Mouse (Mus musculus) ES-Bruce4 (cell line): ENCODE measurements around the gene Erc2. TPM values are rescaled to one million over a fixed set of nuclear protein-coding genes. Genes with fewer than 3 reads are reported as not detected.

Experiments used
- H3K27ac ChIP-seq: 2 replicates; pipeline ENCODE4 v1.5.1; 2012; ENCODE audit warnings: low read length, inconsistent platforms; ENCODE audit not compliant: insufficient read depth
- H3K27me3 ChIP-seq: 2 replicates; pipeline ENCODE4 v1.6.1; 2012; ENCODE audit warnings: mild to moderate bottlenecking, low read length, inconsistent platforms; ENCODE audit not compliant: control insufficient read depth, poor library complexity, insufficient read depth, severe bottlenecking
- H3K36me3 ChIP-seq: 2 replicates; pipeline ENCODE4 v1.6.1; 2012; ENCODE audit warnings: inconsistent platforms, mild to moderate bottlenecking, low read length, moderate library complexity; ENCODE audit not compliant: control insufficient read depth, poor library complexity, insufficient read depth, severe bottlenecking
- H3K4me1 ChIP-seq: one replicate; pipeline ENCODE4 v1.8.1; 2011; ENCODE audit warnings: low read length; ENCODE audit not compliant: control insufficient read depth, insufficient read depth
- H3K4me3 ChIP-seq: 2 replicates; pipeline ENCODE4 v1.5.1; 2011; ENCODE audit warnings: low read depth, mild to moderate bottlenecking, low read length
- H3K9ac ChIP-seq: 2 replicates; pipeline ENCODE4 v1.6.1; 2012; ENCODE audit warnings: low read depth, mild to moderate bottlenecking, inconsistent platforms; ENCODE audit not compliant: poor library complexity, severe bottlenecking
- H3K9me3 ChIP-seq: replicated peaks from 2 replicates; pipeline ENCODE4 v1.6.1; 2012; ENCODE audit warnings: mild to moderate bottlenecking, low read length, inconsistent platforms; ENCODE audit not compliant: control insufficient read depth, poor library complexity, insufficient read depth, severe bottlenecking
- CTCF ChIP-seq: IDR thresholded peaks from one replicate; pipeline ENCODE4 v1.8.1; 2011; ENCODE audit warnings: low read depth, low read length
- EP300 ChIP-seq: IDR thresholded peaks from 2 replicates; pipeline ENCODE4 v1.6.1; 2011; ENCODE audit warnings: low read depth, low read length; ENCODE audit not compliant: insufficient read depth
- POLR2A ChIP-seq: IDR thresholded peaks from one replicate; pipeline ENCODE4 v1.8.1; 2011; ENCODE audit warnings: low read length; ENCODE audit not compliant: insufficient read depth
- polyA plus RNA-seq: library from polyadenylated mRNA; stranded (reverse); fragments of >200 nt; gene quantifications from 2 replicates; pipeline ENCODE4 v1.2.4, GENCODE M21; 2011; ENCODE audit warnings: low read depth; ENCODE audit not compliant: missing spikeins, insufficient read depth, insufficient read length

Erc2 gene
- polyA plus RNA-seq, 1 experiment: 10.0 TPM

DNA sequence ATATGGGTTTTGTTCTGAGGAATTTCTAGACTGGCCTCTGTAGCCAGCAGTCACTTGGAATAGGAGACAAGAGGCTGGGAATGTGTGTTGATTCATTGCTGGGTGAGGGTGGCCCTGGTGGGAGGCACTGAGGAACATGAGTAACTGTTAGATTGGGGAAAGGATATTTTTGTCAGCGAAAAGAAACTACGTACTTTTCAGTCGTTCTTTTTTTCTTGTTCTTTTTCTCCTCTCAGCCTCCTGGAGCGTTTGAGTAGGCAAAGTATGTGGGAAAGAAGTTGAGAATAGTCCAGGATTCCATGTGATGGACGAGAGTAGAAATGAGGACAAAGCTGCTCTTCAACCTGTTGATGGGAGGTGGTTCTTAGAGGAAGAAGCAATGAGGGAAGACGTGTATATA, 230.4 kb downstream of the Erc2 start:
- TF ChIP-seq EP300 (no peak), POLR2A (no peak), CTCF (no peak)
- Histone ChIP-seq H3K9ac (no peak overlapping the region), H3K36me3 (no peaks in the 10 kb centered on the region)

DNA sequence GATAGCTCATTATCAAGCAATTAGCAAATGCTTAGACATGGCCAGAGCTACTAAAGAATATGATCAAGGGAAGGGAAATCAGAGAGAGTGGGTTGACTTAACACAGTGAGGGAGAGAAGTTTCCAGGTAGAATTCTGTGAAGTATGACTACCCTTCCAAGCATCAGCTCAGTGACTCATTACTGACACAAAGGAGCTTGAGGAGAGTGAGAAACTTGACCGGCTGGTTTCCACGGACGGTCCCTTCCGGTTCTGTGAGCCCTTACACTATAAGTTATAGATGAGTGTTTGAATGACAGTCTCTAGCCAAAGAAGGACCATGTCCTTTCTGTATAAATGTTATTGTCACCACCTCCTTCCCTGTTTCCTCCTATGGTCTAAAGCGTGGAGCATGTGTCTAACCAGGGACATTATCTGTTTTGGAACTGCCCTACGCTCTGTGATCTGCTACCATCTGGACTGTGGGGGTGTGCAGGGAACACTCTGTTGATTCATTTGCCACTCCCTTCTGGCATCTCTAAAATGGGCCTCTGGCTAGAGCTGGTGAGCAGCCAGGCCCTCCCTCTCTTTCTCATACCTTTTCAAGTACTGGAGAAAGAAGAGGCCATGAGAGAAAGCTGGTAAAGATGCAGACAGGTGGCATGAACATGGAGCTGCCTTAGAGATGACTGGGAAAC, 238.3 kb downstream of the Erc2 start:
- Histone ChIP-seq H3K9me3 (0 out of 2 replicates have a peak, but pooled peaks cover 6% of the 10 kb centered on the region), H3K9ac (no peak overlapping the region), H3K4me1 (no peaks in the 10 kb centered on the region), H3K36me3 (no peaks in the 10 kb centered on the region), H3K27ac (no peak overlapping the region), H3K27me3 (no peaks in the 10 kb centered on the region), H3K4me3 (no peak overlapping the region)
- no peak for TF ChIP-seq EP300
- no peak for TF ChIP-seq CTCF
- TF ChIP-seq POLR2A: no peak

More for the DNA sequence above, 230.4 kb downstream of the Erc2 start:
- Histone ChIP-seq H3K4me1 (no peaks in the 10 kb centered on the region), H3K27me3 (no peaks in the 10 kb centered on the region), H3K4me3 (no peak overlapping the region), H3K27ac (no peak overlapping the region), H3K9me3 (no peaks in the 10 kb centered on the region)

DNA sequence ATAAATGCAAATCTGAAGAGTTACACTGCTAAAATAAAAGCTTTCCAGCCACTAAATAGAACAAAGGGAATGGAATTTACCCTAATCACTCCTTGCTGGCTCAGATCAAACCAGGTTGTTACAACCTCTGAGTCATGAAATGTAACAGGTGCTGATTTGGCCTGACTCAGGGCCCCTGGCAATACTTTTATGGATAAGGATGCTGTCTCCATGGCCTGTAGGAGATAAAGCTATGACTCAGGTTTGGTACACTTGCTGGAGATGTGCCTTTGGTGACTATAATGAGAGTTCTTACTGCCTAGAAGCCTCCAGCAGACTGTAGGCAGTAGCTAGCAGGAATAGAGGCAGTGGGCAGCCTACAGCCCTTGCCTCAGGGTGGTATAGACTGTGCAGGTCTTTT, 240.1 kb downstream of the Erc2 start:
- Histone ChIP-seq H3K9me3 (0 out of 2 replicates have a peak, but pooled peaks cover 6% of the 10 kb centered on the region), H3K27ac (no peak overlapping the region), H3K4me3 (no peak overlapping the region), H3K9ac (no peak overlapping the region), H3K4me1 (no peaks in the 10 kb centered on the region), H3K27me3 (no peaks in the 10 kb centered on the region), H3K36me3 (no peaks in the 10 kb centered on the region)
- no peak for TF ChIP-seq POLR2A
- TF ChIP-seq CTCF: no peak
- TF ChIP-seq EP300: no peak

DNA sequence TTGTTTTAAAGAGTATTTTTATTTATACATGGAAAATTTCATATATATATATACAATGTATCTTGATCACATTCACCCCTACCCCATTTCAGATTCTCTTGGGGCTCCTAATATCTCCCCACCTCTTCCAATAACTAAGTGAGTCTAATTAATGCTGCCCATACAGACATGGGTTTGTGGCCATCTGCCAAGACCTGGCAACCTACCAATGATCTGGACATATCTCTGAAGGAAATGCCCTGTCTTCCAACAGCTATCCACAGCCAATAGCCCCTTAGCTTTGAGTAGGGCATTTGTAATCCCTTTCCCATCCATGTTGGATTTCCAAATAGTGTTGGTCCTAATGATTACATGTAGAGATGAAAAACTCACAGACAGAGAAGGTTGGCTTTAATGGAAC, 245.2 kb downstream of the Erc2 start:
- Histone ChIP-seq H3K36me3 (no peaks in the 10 kb centered on the region), H3K9ac (no peak overlapping the region), H3K4me3 (no peak overlapping the region), H3K27ac (no peak overlapping the region), H3K9me3 (no peaks in the 10 kb centered on the region), H3K4me1 (no peaks in the 10 kb centered on the region), H3K27me3 (no peaks in the 10 kb centered on the region)
- no peak for TF ChIP-seq POLR2A
- no peak for TF ChIP-seq EP300

DNA sequence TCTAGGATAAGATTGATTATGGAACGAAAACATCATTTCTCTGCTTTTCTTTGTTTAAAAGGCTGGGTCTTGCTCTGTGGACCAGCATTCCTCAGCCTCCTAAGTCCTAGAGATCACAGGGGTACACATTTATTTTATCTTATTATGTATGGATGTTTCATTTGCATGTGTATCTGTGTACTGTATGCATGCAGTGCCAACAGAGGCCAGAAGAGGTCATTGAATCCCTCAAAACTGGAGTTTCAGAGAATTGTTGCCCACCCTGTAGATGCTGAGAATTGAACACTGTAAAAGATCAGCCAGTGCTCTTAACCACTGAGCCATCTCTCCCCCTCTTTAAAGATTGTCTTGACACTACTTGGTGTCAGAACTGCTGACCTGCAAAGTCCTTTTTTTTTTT, 251.4 kb downstream of the Erc2 start:
- Histone ChIP-seq H3K36me3 (no peaks in the 10 kb centered on the region), H3K27me3 (no peaks in the 10 kb centered on the region), H3K4me1 (no peaks in the 10 kb centered on the region), H3K4me3 (no peak overlapping the region), H3K9me3 (no peaks in the 10 kb centered on the region), H3K27ac (no peak overlapping the region), H3K9ac (no peak overlapping the region)
- no peak for TF ChIP-seq POLR2A
- TF ChIP-seq EP300: no peak
- TF ChIP-seq CTCF: no peak

DNA sequence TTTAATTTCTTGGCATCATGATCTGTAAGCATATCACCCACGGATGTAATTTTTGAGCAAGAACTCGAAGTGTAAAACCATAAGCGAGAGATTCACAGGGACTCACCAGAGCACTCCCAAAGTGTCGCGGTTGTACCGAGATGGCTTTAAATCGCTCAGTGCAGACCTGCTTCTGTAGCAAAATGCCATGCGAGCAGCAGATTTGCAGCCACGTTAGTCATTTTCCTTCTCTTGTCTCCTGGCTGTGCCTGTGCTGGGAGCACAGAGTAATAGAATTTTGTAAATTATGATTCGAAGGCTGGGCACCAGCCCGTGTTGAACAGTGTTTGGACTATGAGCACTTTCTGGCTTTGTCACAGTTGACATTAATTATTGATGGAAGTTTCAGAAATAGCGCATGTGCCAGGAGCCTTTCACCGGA, 253.8 kb downstream of the Erc2 start:
- Histone ChIP-seq H3K9ac (no peak overlapping the region), H3K27ac (no peak overlapping the region), H3K27me3 (no peaks in the 10 kb centered on the region), H3K4me3 (no peak overlapping the region), H3K4me1 (no peaks in the 10 kb centered on the region), H3K9me3 (no peaks in the 10 kb centered on the region), H3K36me3 (no peaks in the 10 kb centered on the region)
- no peak for TF ChIP-seq POLR2A
- TF ChIP-seq CTCF: no peak
- TF ChIP-seq EP300: no peak
